ENCODE assay signal across 26 mouse cellular contexts in the genomic region with DNA sequence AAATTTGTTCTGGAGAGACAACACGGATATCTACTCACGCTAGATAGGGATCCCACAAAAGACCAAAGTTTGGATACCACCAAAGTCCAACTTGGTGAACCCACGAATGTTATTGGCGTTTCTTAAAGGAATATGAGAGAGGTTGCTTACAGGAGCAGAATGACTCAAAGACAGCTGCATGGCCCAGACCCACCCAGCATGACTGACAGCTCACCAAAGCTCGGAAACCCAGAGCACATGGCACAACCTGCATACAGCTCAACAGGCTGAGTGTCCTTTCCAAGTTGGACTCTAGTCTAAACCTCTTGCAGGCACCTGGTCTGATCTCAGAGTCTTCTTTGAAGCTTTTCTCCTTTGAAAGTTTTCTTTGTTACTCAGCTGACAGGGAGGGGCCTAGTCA. TPM values are rescaled to one million over a fixed set of nuclear protein-coding genes. Genes with fewer than 3 reads are reported as not detected.
DNase-seq lines count a peak whose midpoint lies in the region; TF ChIP-seq lines count a peak whose summit lies in the region.
"Had no signal": no experiment of that assay in that cellular context is flagged by ENCODE, and none has a peak within 500 bp of the region (broad histone marks: within the 10 kb centered on the region; RNA-seq: fewer than 3 reads in every experiment).

No protein-coding gene starts in this region.

- H3K9me3 ChIP-seq in MEL (replicated peaks; ENCODE audit: insufficient read depth, low read length) = no peaks in the 10 kb centered on the region
- H3K9me3 ChIP-seq: embryonic facial prominence, embryonic 10.5 days; embryonic facial prominence, embryonic 13.5 days; forebrain, embryonic 13.5 days; heart, embryonic 10.5 days; heart, embryonic 13.5 days; hindbrain, embryonic 12.5 days; hindbrain, embryonic 15.5 days; intestine, embryonic 15.5 days had no signal

- no peak overlapping the region for H3K9ac ChIP-seq in MEL (ENCODE audit: control insufficient read depth, low read depth, low read length, poor library complexity, severe bottlenecking)
- H3K9ac ChIP-seq: embryonic facial prominence, embryonic 13.5 days; forebrain, embryonic 13.5 days; heart, embryonic 13.5 days; hindbrain, embryonic 12.5 days; hindbrain, embryonic 15.5 days; intestine, embryonic 15.5 days had no signal

- no peak for TF ChIP-seq EP300 in MEL (IDR thresholded peaks at IDR 0.05; ENCODE audit: low read depth in 1 of 2, low read length in 2 of 2)

- H3K4me2 ChIP-seq in myocyte (ENCODE audit: low read depth) = peak overlapping the region; percentile 39
- H3K4me2 ChIP-seq: embryonic facial prominence, embryonic 13.5 days; forebrain, embryonic 13.5 days; heart, embryonic 13.5 days; hindbrain, embryonic 12.5 days; hindbrain, embryonic 15.5 days; intestine, embryonic 15.5 days had no signal

- peak in 1 of 2 experiments; percentile 33; a peak in 1 of 4 replicates for TF ChIP-seq POLR2A in MEL (IDR thresholded peaks at IDR 0.05; ENCODE audit: control insufficient read depth in 1 of 2, insufficient read depth in 1 of 2, low read depth in 1 of 2, low read length in 2 of 2, poor library complexity in 1 of 2)
- TF ChIP-seq POLR2A in myocyte (IDR thresholded peaks at IDR 0.05; ENCODE audit: insufficient read length, low read depth) = no peak

- intact Hi-C loops in gastrocnemius, adult 2 months (cut with DNase I) = no loop called here

- H3K27me3 ChIP-seq in MEL (ENCODE audit: control insufficient read depth in 1 of 2, insufficient read depth in 2 of 2, low read length in 2 of 2) (no peaks in the 10 kb centered on the region), myocyte (ENCODE audit: control insufficient read depth, insufficient read depth, insufficient read length) (no peaks in the 10 kb centered on the region)
- H3K27me3 ChIP-seq: CH12.LX; embryonic facial prominence, embryonic 13.5 days; forebrain, embryonic 13.5 days; heart, embryonic 13.5 days; hindbrain, embryonic 12.5 days; hindbrain, embryonic 15.5 days; intestine, embryonic 15.5 days had no signal

- no peak overlapping the region for H3K4me3 ChIP-seq in gastrocnemius, adult 2 months
- H3K4me3 ChIP-seq in MEL (ENCODE audit: control insufficient read depth in 1 of 2, insufficient read depth in 1 of 2, low read depth in 2 of 2, low read length in 2 of 2) (no peak overlapping the region), myocyte (no peak overlapping the region)
- H3K4me3 ChIP-seq: embryonic facial prominence, embryonic 10.5 days; embryonic facial prominence, embryonic 13.5 days; erythroblast, embryonic 14.5 days; forebrain, embryonic 13.5 days; heart, adult 2 months; heart, embryonic 10.5 days; heart, embryonic 13.5 days; hindbrain, embryonic 12.5 days; hindbrain, embryonic 15.5 days; intestine, embryonic 15.5 days had no signal

- DNase-seq in gastrocnemius, adult 2 months = peak; percentile 37
- no peak for DNase-seq in gastrocnemius, postnatal 4 days (ENCODE audit: low spot score in 2 of 2)
- DNase-seq in MEL (ENCODE audit: low read depth, low spot score) = no peak
- DNase-seq in kidney, adult 18-20 months = no peak
- DNase-seq in layer of hippocampus, postnatal 14 days (ENCODE audit: low spot score in 2 of 2) = no peak
- DNase-seq: adrenal gland, adult 2 months; adrenal gland, postnatal 14 days; cerebellum, adult 11-12 months; cerebellum, adult 8-10 months; cerebellum, postnatal 10 days; cerebellum, postnatal 36 days; embryo, embryonic 11 days; gastrocnemius, postnatal 14 days; heart, adult 2 months; kidney, adult 11 months had no signal

- TF ChIP-seq CTCF in gastrocnemius, adult 2 months (IDR thresholded peaks at IDR 0.05) = no peak
- TF ChIP-seq CTCF in MEL (IDR thresholded peaks at IDR 0.05 in 2 of 3, conservative IDR thresholded peaks at IDR 0.05 in 1 of 3; ENCODE audit: control insufficient read depth in 1 of 3, insufficient read depth in 1 of 3, low read depth in 2 of 3, low read length in 3 of 3, poor library complexity in 1 of 3, severe bottlenecking in 1 of 3) = no peak

- peaks cover 37% of the 10 kb centered on the region for H3K79me2 ChIP-seq in MEL (ENCODE audit: control insufficient read depth, insufficient read depth, low read length, poor library complexity)
- H3K79me2 ChIP-seq in myocyte (ENCODE audit: control insufficient read depth, insufficient read depth) = peaks cover 97% of the 10 kb centered on the region

- H3K27ac ChIP-seq in gastrocnemius, adult 2 months = peak overlapping the region; percentile 56; the same call in 1 of the 2 replicates
- no peak overlapping the region for H3K27ac ChIP-seq in MEL (ENCODE audit: control insufficient read depth, low read depth, low read length)
- H3K27ac ChIP-seq: embryonic facial prominence, embryonic 10.5 days; embryonic facial prominence, embryonic 13.5 days; forebrain, embryonic 13.5 days; heart, adult 2 months; heart, embryonic 10.5 days; heart, embryonic 13.5 days; hindbrain, embryonic 12.5 days; hindbrain, embryonic 15.5 days; intestine, embryonic 15.5 days had no signal

- no peak for TF ChIP-seq RAD21 in MEL (IDR thresholded peaks at IDR 0.05; ENCODE audit: low read depth, low read length)

- no peak overlapping the region for H3ac ChIP-seq in myocyte (ENCODE audit: control insufficient read depth, insufficient read length)

- H3K4me1 ChIP-seq in MEL (ENCODE audit: control insufficient read depth in 1 of 2, insufficient read depth in 2 of 2, low read length in 2 of 2) = peaks cover 8 to 13% of the 10 kb centered on the region in 2 experiments
- H3K4me1 ChIP-seq: embryonic facial prominence, embryonic 10.5 days; embryonic facial prominence, embryonic 13.5 days; forebrain, embryonic 13.5 days; heart, embryonic 10.5 days; hindbrain, embryonic 12.5 days; hindbrain, embryonic 15.5 days; intestine, embryonic 15.5 days had no signal

- H3K36me3 ChIP-seq in MEL (ENCODE audit: control insufficient read depth in 1 of 2, insufficient read depth in 2 of 2, low read length in 2 of 2) (peaks cover 46 to 57% of the 10 kb centered on the region in 2 experiments), myocyte (ENCODE audit: control insufficient read depth, insufficient read depth) (no peaks in the 10 kb centered on the region)
- H3K36me3 ChIP-seq: hindbrain, embryonic 15.5 days; intestine, embryonic 15.5 days had no signal

TF ChIP-seq in MEL, 35 proteins besides CTCF, POLR2A, EP300 and RAD21:
- TF ChIP-seq MXI1 (IDR thresholded peaks at IDR 0.05; ENCODE audit: low read depth, low read length) (0 out of 2 replicates have a peak, but pooled peaks have one; percentile 9), BHLHE40 (IDR thresholded peaks at IDR 0.05; ENCODE audit: borderline replicate concordance, low read depth, low read length) (no peak), MYC (IDR thresholded peaks at IDR 0.05; ENCODE audit: low read depth, low read length) (0 out of 2 replicates have a peak, but pooled peaks have one; percentile 15), POLR2AphosphoS2 (IDR thresholded peaks at IDR 0.05; ENCODE audit: low read length) (no peak), ELF1 (IDR thresholded peaks at IDR 0.05; ENCODE audit: low read depth, low read length) (no peak), MEF2A (IDR thresholded peaks at IDR 0.05; ENCODE audit: extremely low read depth, insufficient replicate concordance, low read depth, low read length, poor library complexity, severe bottlenecking) (no peak), RCOR1 (IDR thresholded peaks at IDR 0.05; ENCODE audit: low read depth, low read length) (no peak), HCFC1 (IDR thresholded peaks at IDR 0.05; ENCODE audit: low read depth, low read length) (no peak), ZMIZ1 (IDR thresholded peaks at IDR 0.05; ENCODE audit: low read depth, low read length) (peak; percentile 52; the same call in 1 of the 2 replicates)

TF ChIP-seq in myocyte, 11 proteins besides CTCF, POLR2A, EP300 and RAD21:
- peak in 2 of 3 experiments; percentile 46 to 69 for TF ChIP-seq MYOG (IDR thresholded peaks at IDR 0.05; ENCODE audit: control insufficient read depth in 1 of 3, insufficient read depth in 1 of 3, insufficient read length in 2 of 3, low read depth in 2 of 3)
- peak; percentile 81 to 91 (median 84) for TF ChIP-seq MYOD1 (IDR thresholded peaks at IDR 0.05; ENCODE audit: control insufficient read depth in 1 of 3, insufficient read length in 2 of 3, low read depth in 2 of 3)
- TF ChIP-seq MAX (IDR thresholded peaks at IDR 0.05; ENCODE audit: low read depth) = no peak

RNA-seq across cellular contexts. Expression of a gene that starts 20.0 kb away (rescaled TPM):
- 10 to 100 TPM; 13.3 to 14.0 TPM for total RNA-seq in gastrocnemius, adult 2 months (2021)
- total RNA-seq in gastrocnemius, postnatal 4 days (2021) = 10 to 100 TPM; 24.7 to 26.6 TPM
- total RNA-seq in MEL (2012; rRNA removed) = 25.2 and 25.4 TPM in 2 replicates
- 10 to 100 TPM; 46.0 to 88.2 TPM for polyA plus RNA-seq in MEL (2012; ENCODE audit: insufficient read depth in 1 of 2, insufficient read length in 2 of 2, low read depth in 1 of 2, low replicate concordance in 2 of 2, missing spikeins in 1 of 2)
- 9.9 TPM for polyA plus RNA-seq in myocyte (2012; fragmentation: generic; extraction: Trizol)
- 10 to 100 TPM; 38.0 TPM for total RNA-seq in layer of hippocampus, postnatal 14 days (2021)

RNA-seq across cellular contexts. Expression of a gene that starts 59.1 kb away (rescaled TPM):
- 10 to 100 TPM; 16.9 to 20.9 TPM for total RNA-seq in gastrocnemius, adult 2 months (2021)
- 10 to 100 TPM; 25.4 to 32.1 TPM for total RNA-seq in gastrocnemius, postnatal 4 days (2021)
- 44.0 and 54.6 TPM in 2 replicates for total RNA-seq in MEL (2012; rRNA removed)
- polyA plus RNA-seq in MEL (2012; ENCODE audit: insufficient read depth in 1 of 2, insufficient read length in 2 of 2, low read depth in 1 of 2, low replicate concordance in 2 of 2, missing spikeins in 1 of 2) (10 to 100 TPM; 62.3 to 70.0 TPM), myocyte (2012; fragmentation: generic; extraction: Trizol) (10.8 TPM)
- 10 to 100 TPM; 44.0 to 47.0 TPM for total RNA-seq in layer of hippocampus, postnatal 14 days (2021)
